Mouse (Mus musculus) neural tube, embryonic 10.5 days (tissue): ENCODE data around the gene Zfp523.

Experiments used
- DNase-seq: peaks from one replicate; pipeline ENCODE4 v3.0.0-alpha.2; 2017; ENCODE audit warnings: low spot score; ENCODE audit errors: extremely low spot score

Zfp523 gene

GRCm38 (mm10) chr17:28160361-28160760 lies 16.6 kb upstream of the Zfp523 start:
- no peak for DNase-seq

DNA sequence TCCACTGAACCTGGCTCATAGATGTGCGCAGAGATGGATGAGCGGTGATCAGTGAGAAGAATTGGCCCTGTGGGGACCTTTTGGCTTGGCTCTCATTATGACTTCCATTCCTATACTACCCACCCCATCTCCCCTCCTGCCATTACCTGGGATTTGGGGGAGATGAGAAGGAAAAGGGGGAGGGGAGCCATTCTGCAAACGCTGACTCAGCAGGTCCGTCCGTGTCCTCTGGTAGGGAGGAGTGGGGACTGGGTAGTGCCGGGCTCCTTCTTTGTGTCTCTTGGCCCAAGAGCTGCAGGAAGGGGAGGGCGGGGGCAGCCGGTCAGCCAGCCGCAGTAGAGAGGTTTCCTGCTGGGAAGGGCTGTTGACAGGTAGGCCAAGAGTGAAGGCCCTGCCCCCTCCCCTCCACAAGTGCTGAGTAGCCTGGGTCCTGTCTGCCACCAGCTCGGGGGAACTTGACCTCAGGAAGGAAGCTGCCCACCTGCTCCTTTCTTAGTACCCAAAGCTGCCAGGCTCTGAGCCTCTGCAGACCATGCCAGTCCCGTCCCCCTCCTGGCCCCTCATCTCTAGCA lies 15.5 kb upstream of the Zfp523 start:
- DNase-seq: no peak

DNA sequence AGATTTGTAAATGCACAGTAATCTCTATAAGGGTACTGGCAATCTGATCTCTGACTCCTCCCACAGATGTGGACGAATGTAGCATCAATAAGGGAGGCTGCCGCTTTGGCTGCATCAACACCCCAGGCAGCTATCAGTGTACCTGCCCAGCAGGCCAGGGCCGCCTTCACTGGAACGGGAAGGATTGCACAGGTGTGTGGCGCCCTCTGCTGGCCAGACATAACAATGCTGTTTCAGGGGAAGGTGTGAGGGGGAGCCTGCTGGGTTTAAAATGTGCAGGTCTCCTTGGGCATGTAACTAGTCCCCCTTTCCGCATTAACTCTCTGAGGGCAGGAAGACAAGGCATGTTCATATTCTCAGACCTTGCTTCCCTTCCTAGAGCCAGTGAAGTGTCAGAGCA lies 13.3 kb upstream of the Zfp523 start:
- DNase-seq: peak; percentile 86

DNA sequence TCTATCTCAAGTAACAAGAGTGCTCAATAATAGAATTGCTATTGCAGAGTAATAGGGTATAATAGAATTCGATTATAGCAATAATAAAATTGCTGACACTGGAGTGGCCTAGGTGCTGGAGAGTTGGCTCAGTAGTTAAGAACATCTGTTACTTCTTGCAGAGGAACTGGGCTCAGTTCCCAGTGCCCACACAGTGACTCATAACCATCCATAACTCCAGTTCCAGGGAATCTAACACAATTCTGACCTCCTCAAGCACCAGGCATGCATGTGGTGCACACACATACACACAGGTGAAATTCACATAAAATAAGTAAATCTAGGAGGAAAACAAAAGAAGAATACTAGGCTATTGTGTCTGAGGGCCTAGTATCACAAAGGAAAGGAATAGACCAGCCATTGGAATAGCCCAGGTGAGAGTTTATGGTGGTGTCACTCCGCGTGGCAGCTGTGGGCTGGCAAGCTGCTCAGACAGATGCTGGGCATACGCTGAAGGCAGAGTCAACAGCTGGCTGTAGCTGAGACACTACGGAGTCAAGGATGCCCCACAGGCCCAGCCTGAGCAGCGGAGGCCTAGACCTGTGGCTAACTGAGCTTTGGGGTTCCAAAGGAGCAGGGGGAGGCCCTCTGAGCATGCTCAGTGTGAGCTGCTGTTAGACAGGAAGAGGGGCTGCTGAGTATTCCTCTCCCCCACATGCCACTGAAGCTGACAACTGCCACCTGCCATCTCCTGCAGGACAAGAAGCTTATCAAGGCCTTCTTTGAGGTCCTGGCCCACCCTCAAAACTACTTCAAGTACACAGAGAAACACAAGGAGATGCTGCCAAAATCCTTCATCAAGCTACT lies 6.2 kb upstream of the Zfp523 start:
- no peak for DNase-seq

- DNase-seq: no peak
Measured at GRCm38 (mm10) chr17:28172690-28173089, 4.2 kb upstream of the Zfp523 start.

GRCm38 (mm10) chr17:28177540-28178046 lies 664 bp downstream of the Zfp523 start:
- no peak for DNase-seq

DNA sequence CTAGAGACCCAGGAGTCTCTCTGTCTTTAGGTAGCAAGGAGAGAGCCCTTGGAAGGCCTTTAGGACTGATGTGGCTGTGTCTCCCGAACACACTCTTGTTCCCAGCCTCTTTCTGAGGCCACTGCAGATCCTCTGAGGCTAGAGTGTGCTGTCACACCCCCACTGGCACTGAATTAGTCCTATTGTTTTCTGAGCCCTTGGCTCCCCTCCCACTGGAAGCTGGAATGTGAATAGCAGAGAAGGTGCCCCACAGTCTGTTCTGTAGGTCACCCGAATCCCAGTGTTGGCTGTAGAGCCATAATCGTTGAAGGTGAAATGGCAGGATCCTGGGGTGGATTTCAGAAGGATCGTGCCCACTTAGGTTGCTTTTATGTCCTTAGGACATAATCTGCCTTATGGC lies 3.4 kb downstream of the Zfp523 start:
- no peak for DNase-seq

DNA sequence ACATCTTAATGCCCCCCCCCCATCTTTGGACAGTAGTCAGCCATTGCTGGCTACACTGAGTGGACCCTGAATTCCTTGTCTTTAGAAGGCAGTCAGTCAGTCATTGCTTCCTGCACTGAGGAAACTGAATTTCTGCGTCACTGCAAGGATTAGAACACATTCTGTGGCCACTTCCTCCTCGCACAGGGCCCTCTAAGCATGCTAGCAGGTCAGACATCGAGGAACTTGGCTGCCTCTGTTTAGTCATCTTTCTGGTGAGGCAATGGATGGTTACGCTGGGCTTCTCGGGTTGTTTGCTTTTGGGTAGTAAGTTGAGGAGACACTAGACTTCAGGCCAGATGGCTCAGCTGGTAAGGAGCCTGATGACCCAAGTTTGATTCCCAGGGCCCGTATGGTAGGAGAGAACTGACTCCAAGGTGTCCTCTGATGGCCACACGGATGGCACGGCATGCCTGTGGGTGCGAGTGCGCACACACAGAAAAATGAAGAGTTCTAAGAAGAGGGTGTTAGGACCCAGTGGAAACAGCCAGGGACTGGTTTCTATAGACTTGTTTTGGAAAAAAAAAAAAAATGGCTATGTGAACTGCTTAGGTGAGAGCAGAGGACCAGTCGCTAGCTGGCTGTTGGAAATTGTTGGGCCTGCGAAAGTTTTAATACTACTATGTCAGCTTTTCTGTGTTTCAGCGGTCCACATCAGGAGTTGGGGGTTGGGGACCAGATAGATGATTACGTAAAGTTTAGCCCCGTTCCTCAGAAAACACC lies 4.0 kb downstream of the Zfp523 start:
- DNase-seq: no peak

GRCm38 (mm10) chr17:28184971-28185638 lies 8.2 kb downstream of the Zfp523 start:
- DNase-seq: no peak

DNA sequence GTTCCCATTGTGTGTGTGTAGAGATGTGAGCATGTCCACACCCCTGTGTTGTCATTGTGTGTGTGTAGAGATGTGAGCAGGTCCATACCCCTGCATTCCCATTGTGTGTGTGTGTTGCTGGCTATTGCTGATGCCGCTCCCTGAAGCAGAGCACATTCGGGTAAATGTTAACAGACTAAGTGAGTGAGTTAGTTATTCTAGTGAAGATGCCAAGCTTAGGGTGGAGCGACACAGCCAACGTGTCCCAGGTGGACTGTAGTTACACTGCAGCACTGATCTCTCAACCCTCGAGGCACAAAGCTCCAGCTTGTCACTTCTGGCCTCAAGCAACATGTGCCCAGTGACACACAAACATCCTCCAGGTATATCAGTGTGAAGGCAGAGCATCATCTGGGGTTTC lies 11.4 kb downstream of the Zfp523 start:
- DNase-seq: no peak

DNA sequence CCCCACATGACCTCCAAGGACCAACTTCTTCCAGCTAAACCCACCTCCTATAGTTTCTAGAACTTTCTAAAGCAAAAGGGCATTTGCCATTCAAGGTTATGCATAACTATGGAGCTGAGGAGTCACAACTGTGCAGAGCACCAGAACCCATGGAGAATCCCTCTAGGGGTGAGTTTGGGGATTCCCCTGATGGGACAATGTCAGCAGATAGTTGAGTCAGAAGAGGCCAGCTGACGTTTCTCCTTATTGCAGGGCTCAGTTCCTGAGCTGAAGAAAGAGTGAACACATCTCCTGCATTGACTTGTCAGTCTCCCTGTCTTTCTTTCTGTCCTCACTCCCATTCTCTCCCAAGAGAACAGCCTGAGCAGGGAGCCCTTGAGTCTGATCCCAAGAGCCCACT lies 15.8 kb downstream of the Zfp523 start:
- DNase-seq: no peak

DNA sequence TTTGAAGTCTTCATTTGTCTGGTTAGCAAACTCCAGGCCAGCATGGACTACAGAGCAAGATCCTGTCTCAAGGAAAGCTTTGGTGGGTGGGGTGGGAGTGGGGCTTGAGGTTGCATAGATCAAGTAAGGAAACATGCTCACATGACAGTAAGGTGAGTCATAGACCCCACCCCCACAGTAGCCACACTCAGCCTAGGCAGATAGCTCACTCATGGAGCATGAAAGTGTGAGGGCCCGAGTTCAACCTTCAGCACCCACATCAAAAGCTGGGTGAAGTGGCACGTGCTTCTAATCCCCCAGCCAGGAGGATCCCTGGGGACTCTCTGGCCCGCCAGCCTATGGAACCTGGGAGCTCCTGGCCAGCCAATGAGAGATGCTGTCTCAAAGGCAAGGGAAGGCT lies 16.6 kb downstream of the Zfp523 start:
- DNase-seq: no peak

GRCm38 (mm10) chr17:28195033-28195432 lies 18.1 kb downstream of the Zfp523 start:
- DNase-seq: no peak

DNA sequence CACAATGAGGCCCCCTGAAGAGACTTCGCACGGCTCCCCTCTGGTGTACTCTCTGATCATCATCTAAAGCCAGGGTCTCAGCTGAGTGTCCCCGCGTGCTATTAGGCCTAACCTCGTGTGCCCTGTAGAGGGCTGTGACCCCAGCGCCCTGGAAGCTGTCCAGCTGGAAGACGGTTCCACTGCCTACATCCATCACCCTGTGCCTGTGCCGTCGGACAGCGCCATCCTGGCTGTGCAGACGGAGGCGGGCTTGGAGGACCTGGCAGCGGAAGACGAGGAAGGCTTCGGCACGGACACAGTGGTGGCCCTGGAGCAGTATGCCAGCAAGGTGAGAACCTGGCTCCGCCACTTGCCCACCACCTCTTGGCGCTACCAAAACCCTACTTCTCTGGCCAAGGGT lies 20.7 kb downstream of the Zfp523 start:
- DNase-seq: peak; percentile 31

- no peak for DNase-seq
Measured at GRCm38 (mm10) chr17:28201982-28202381, 25.1 kb downstream of the Zfp523 start.

- peak; percentile 57 for DNase-seq
Measured at GRCm38 (mm10) chr17:28204052-28204720, 27.3 kb downstream of the Zfp523 start.

DNA sequence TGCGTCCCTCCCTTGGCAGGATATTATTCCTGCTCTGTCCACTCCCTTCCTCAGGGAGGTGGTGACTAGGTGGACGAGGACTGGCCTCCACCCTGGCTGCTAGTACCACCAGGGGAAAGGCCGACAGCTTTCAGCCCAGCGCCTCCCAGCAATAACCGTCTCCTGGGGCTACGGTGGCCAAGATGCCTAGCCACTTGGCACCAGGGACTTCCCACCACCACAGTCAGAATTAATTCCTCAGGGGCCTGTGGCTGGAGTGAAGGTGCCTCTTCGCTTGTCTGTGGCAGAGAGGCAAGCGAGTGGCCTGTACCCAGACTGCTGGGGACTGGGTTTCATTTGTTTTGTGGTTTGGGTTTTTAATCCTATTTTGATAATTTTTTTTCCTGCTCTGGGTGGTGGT lies 28.5 kb downstream of the Zfp523 start:
- no peak for DNase-seq

DNA sequence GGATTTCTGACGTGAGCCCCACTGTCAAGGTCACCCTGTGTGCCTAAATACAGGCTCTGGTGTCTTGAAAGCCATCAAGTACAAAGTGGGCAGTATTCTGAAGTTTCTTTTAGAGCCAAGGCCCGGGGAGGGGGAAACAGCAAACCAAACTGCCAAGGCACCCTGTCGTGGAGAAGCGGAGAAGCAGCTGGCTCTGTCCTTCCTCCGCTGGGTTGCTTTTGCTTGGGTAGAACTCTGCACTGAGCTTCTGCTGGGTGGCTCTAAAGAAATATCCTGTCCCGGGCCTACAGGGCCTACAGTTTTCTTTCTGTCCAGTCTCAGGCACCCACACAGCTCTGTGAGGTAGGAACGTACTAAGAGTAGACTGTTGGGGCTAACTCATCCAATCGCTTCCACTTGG lies 30.2 kb downstream of the Zfp523 start:
- DNase-seq: no peak

DNA sequence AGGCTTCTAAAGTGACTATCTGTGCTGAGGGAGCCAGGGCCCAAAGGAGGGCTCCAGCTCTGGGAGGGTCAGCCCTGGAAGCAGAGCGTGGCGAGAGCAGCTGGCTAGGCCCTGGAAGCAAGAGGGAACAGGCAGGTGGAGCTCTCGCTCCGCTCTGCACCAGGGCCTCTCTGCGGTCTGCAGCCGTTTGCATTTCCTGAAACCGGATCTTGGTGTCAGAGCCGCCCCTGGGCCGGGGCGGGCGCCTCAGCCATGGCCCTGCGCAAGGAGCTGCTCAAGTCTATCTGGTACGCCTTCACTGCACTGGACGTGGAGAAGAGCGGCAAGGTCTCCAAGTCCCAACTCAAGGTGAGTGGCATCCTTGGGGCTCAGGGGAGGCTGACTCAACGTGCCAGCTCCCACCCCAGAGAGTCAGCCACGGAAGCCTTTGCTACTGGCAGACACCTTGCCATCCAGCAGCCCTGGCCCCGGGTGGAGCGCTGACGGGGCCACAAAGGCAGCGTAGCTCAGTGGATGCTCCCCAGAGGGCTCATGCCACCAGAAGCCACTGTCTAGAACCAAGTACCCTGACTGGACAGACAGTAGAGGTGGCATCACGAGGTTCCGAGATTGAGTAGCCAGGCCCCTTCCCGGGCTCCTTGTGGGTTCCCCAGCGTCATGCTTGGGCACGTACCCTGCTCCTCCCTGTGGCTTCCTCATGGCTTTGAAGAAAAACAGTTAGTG lies 30.8 kb downstream of the Zfp523 start, which contains the start of gene Def6:
Gene Def6 (plus strand): TSS at position 188 of the 723 bp plus-strand sequence.
- peak; percentile 69 for DNase-seq

DNA sequence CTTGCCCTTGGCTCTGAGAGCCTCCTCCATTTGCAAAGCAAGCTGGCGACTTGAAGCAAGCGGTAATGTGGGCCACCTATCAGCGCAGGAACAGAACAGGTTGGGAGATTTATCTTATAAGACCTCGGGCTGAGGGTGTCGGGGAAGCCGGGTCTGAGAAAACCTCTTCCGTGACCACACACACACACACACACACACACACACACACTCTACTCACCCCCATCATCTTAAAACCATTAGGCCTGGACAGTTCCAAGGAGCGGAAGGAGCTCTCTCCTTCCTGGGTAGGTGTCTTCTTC lies 31.3 kb downstream of the Zfp523 start:
- DNase-seq: no peak
